ENCODE assay signal across 11 mouse cellular contexts in genomic region chr2:153442720-153443119, GRCm38 (mm10). TPM values are rescaled to one million over a fixed set of nuclear protein-coding genes. Genes with fewer than 3 reads are reported as not detected.
DNase-seq lines count a peak whose midpoint lies in the region; ATAC-seq lines count a peak whose summit lies in the region.
"Had no signal": no experiment of that assay in that cellular context is flagged by ENCODE, and none has a peak within 500 bp of the region (broad histone marks: within the 10 kb centered on the region; RNA-seq: fewer than 3 reads in every experiment).

No protein-coding gene starts in this region.

- no peaks in the 10 kb centered on the region for H3K36me3 ChIP-seq in heart, embryonic 14.5 days (ENCODE audit: control insufficient read depth, insufficient read depth, low read length)
- no peaks in the 10 kb centered on the region for H3K36me3 ChIP-seq in hindbrain, embryonic 15.5 days
- H3K36me3 ChIP-seq in midbrain, embryonic 12.5 days, result no peaks in the 10 kb centered on the region

- H3K27ac ChIP-seq in heart, embryonic 14.5 days (replicated peaks in 1 of 2; ENCODE audit: control insufficient read depth in 1 of 2, insufficient read depth in 1 of 2, low read depth in 2 of 2, low read length in 2 of 2), result peak overlapping the region in 1 of 2 experiments; percentile 94; a peak in 2 of 4 replicates
- peak overlapping the region; percentile 98 for H3K27ac ChIP-seq in hindbrain, embryonic 15.5 days (replicated peaks)
- peak overlapping the region; percentile 97 for H3K27ac ChIP-seq in midbrain, embryonic 12.5 days (replicated peaks)

- no peak for DNase-seq in heart, postnatal 4 days
- peak; percentile 60 for DNase-seq in embryo, embryonic 10 days (ENCODE audit: low spot score)
- no peak for DNase-seq in thymus, postnatal 25 days
- no peak for DNase-seq in urinary bladder, adult 18-20 months (ENCODE audit: low spot score in 2 of 2)
- DNase-seq in MN1 (ENCODE audit: low spot score), result no peak
- DNase-seq: gastrocnemius, postnatal 36 days; thymus, adult 2 months had no signal

- H3K4me2 ChIP-seq in heart, embryonic 14.5 days (ENCODE audit: low read length), result peak overlapping the region; percentile 100
- H3K4me2 ChIP-seq in hindbrain, embryonic 15.5 days, result peak overlapping the region; percentile 99
- peak overlapping the region; percentile 94 for H3K4me2 ChIP-seq in midbrain, embryonic 12.5 days (replicated peaks)

- peaks cover 33 to 65% of the 10 kb centered on the region in 2 experiments for H3K4me1 ChIP-seq in heart, embryonic 14.5 days (ENCODE audit: control insufficient read depth in 2 of 2, insufficient read depth in 2 of 2, low read length in 2 of 2)
- peaks cover 62% of the 10 kb centered on the region for H3K4me1 ChIP-seq in hindbrain, embryonic 15.5 days (replicated peaks)
- peaks cover 55% of the 10 kb centered on the region for H3K4me1 ChIP-seq in midbrain, embryonic 12.5 days

- H3K9ac ChIP-seq in heart, embryonic 14.5 days (ENCODE audit: low read length), result peak overlapping the region; percentile 94
- H3K9ac ChIP-seq in hindbrain, embryonic 15.5 days, result peak overlapping the region; percentile 97
- peak overlapping the region; percentile 95 for H3K9ac ChIP-seq in midbrain, embryonic 12.5 days (replicated peaks)

- ATAC-seq in heart, embryonic 14.5 days (ENCODE audit: insufficient number of reproducible peaks, insufficient read depth, low FRiP score, low read depth), result no peak
- ATAC-seq in hindbrain, embryonic 15.5 days (ENCODE audit: low FRiP score, low read depth), result no peak
- ATAC-seq in midbrain, embryonic 12.5 days (ENCODE audit: low FRiP score, low read depth), result no peak

- no peaks in the 10 kb centered on the region for H3K27me3 ChIP-seq in heart, embryonic 14.5 days (ENCODE audit: control insufficient read depth, insufficient read depth, low read length)
- no peaks in the 10 kb centered on the region for H3K27me3 ChIP-seq in hindbrain, embryonic 15.5 days
- H3K27me3 ChIP-seq in midbrain, embryonic 12.5 days, result peaks cover under 1% of the 10 kb centered on the region; the same call in 1 of the 2 replicates
- H3K27me3 ChIP-seq: megakaryocyte, embryonic 14.5 days had no signal

- WGBS in heart, embryonic 14.5 days, result 29% methylated on average over 5 of the region's 5 CpGs
- WGBS in hindbrain, embryonic 15.5 days, result 2% methylated on average over 5 of the region's 5 CpGs
- 5% methylated on average over 5 of the region's 5 CpGs for WGBS in midbrain, embryonic 12.5 days

- no peaks in the 10 kb centered on the region for H3K9me3 ChIP-seq in heart, embryonic 14.5 days (ENCODE audit: control insufficient read depth, low read length)
- no peaks in the 10 kb centered on the region for H3K9me3 ChIP-seq in hindbrain, embryonic 15.5 days
- H3K9me3 ChIP-seq in midbrain, embryonic 12.5 days, result no peaks in the 10 kb centered on the region
- H3K9me3 ChIP-seq: megakaryocyte, embryonic 14.5 days had no signal

- peak overlapping the region; percentile 93 to 95 for H3K4me3 ChIP-seq in heart, embryonic 14.5 days (ENCODE audit: control insufficient read depth in 1 of 2, insufficient read depth in 1 of 2, low read depth in 1 of 2, low read length in 2 of 2)
- H3K4me3 ChIP-seq in hindbrain, embryonic 15.5 days, result peak overlapping the region; percentile 92
- H3K4me3 ChIP-seq in midbrain, embryonic 12.5 days, result peak overlapping the region; percentile 92

RNA-seq across cellular contexts. Expression of gene 4930404H24Rik, which starts 49.9 kb away (rescaled TPM):
- not detected in 2 replicates for polyA plus RNA-seq in heart, embryonic 14.5 days (2014; fragmentation: Nextera tagmentation; extraction: Ambion mirVana)
- total RNA-seq in heart, postnatal 4 days (2021), result not detected
- not detected in 2 replicates for polyA plus RNA-seq in hindbrain, embryonic 15.5 days (2015; fragmentation: Nextera tagmentation; extraction: Ambion mirVana)
- polyA plus RNA-seq in midbrain, embryonic 12.5 days (2016; fragmentation: Nextera tagmentation; extraction: Ambion mirVana), result not detected in 2 replicates
- total RNA-seq: gastrocnemius, postnatal 36 days had no signal
- polyA plus RNA-seq: thymus, adult 2 months had no signal
